Mouse (Mus musculus) CH12.LX (cell line): ENCODE measurements around the gene Hist1h1b. TPM values are rescaled to one million over a fixed set of nuclear protein-coding genes. Genes with fewer than 3 reads are reported as not detected.

Experiments used
- DNase-seq: peaks from one replicate; pipeline ENCODE4 v3.0.0-alpha.2; 2013; ENCODE audit errors: extremely low read depth
- H3K27ac ChIP-seq: 2 replicates; pipeline ENCODE4 v1.5.1; 2012; ENCODE audit warnings: low read depth, mild to moderate bottlenecking, control low read depth, moderate library complexity; ENCODE audit not compliant: insufficient read depth
- H3K27me3 ChIP-seq: replicated peaks from 2 replicates; pipeline ENCODE3; 2012; ENCODE audit warnings: inconsistent platforms
- H3K36me3 ChIP-seq, 2 experiments: replicated peaks in 1 of 2; 2 replicates each; pipeline versions ENCODE3 to v1.6.1; 2012; ENCODE audit warnings: inconsistent platforms in 1 of 2, low read length in 1 of 2, mild to moderate bottlenecking in 1 of 2, mixed read lengths in 1 of 2, moderate library complexity in 1 of 2; ENCODE audit not compliant: control insufficient read depth in 1 of 2, insufficient read depth in 1 of 2
- H3K4me1 ChIP-seq, 2 experiments: 2 replicates each; pipeline ENCODE4 v1.6.1; 2012; ENCODE audit warnings: inconsistent platforms in 1 of 2, moderate library complexity in 1 of 2; ENCODE audit not compliant: insufficient read depth in 2 of 2, control insufficient read depth in 1 of 2
- H3K4me2 ChIP-seq: 2 replicates; pipeline ENCODE4 v1.6.1; 2012; ENCODE audit warnings: low read depth, mild to moderate bottlenecking, control low read depth; ENCODE audit not compliant: poor library complexity, insufficient read depth, severe bottlenecking
- H3K4me3 ChIP-seq, 3 experiments: fragments of 150-350 bp in 1 of 3; sonication (generic) in 1 of 3; replicated peaks in 1 of 3; 2 replicates each; pipeline versions ENCODE3 to v1.5.1; 2011 to 2012; ENCODE audit warnings: low read depth in 2 of 3, low read length in 2 of 3, mild to moderate bottlenecking in 2 of 3, moderate library complexity in 2 of 3, control low read depth in 1 of 3, improper control_type of control experiment in 1 of 3, inconsistent platforms in 1 of 3, mixed read lengths in 1 of 3; ENCODE audit not compliant: poor library complexity in 1 of 3
- H3K79me2 ChIP-seq: replicated peaks from 2 replicates; pipeline ENCODE4 v1.6.1; 2012; ENCODE audit warnings: mild to moderate bottlenecking, moderate library complexity; ENCODE audit not compliant: control insufficient read depth, poor library complexity, insufficient read depth, severe bottlenecking; ENCODE audit errors: extremely low read depth
- H3K9ac ChIP-seq: 2 replicates; pipeline ENCODE4 v1.6.1; 2012; ENCODE audit warnings: low read depth, mild to moderate bottlenecking, control low read depth, moderate library complexity; ENCODE audit not compliant: insufficient read depth
- H3K9me3 ChIP-seq: replicated peaks from 2 replicates; pipeline ENCODE3; 2012; ENCODE audit warnings: low read length, inconsistent platforms, mixed read lengths
- CHD1 ChIP-seq: IDR thresholded peaks from 2 replicates; pipeline ENCODE4 v1.6.1; 2012; ENCODE audit warnings: low read depth, low read length, improper control_type of control experiment, inconsistent platforms
- CHD2 ChIP-seq: IDR thresholded peaks from 2 replicates; pipeline ENCODE4 v1.6.1; 2011; ENCODE audit warnings: low read length, improper control_type of control experiment
- E2F4 ChIP-seq: IDR thresholded peaks from 2 replicates; pipeline ENCODE4 v1.6.1; 2011; ENCODE audit warnings: low read depth, low read length, improper control_type of control experiment; ENCODE audit not compliant: insufficient replicate concordance
- ELF1 ChIP-seq: IDR thresholded peaks from 2 replicates; pipeline ENCODE4 v1.6.1; 2014; ENCODE audit warnings: low read depth, mild to moderate bottlenecking, inconsistent platforms, low read length, improper control_type of control experiment
- HCFC1 ChIP-seq: IDR thresholded peaks from 2 replicates; pipeline ENCODE4 v1.6.1; 2012; ENCODE audit warnings: low read depth, mild to moderate bottlenecking, inconsistent platforms, low read length, improper control_type of control experiment
- IRF4 ChIP-seq: IDR thresholded peaks from 2 replicates; pipeline ENCODE4 v1.6.1; 2014; ENCODE audit warnings: low read depth, mild to moderate bottlenecking, inconsistent platforms, low read length, improper control_type of control experiment
- MAFK ChIP-seq: IDR thresholded peaks from 2 replicates; pipeline ENCODE4 v1.6.1; 2011; ENCODE audit warnings: low read length, improper control_type of control experiment; ENCODE audit not compliant: insufficient replicate concordance
- NELFE ChIP-seq: IDR thresholded peaks from 2 replicates; pipeline ENCODE4 v1.6.1; 2011; ENCODE audit warnings: low read depth, low read length, improper control_type of control experiment
- POLR2A ChIP-seq: IDR thresholded peaks from 2 replicates; pipeline ENCODE4 v1.6.1; 2011; ENCODE audit warnings: low read depth, mild to moderate bottlenecking, improper control_type of control experiment, low read length
- POLR2AphosphoS2 ChIP-seq: IDR thresholded peaks from 2 replicates; pipeline ENCODE4 v1.6.1; 2011; ENCODE audit warnings: low read depth, low read length, improper control_type of control experiment
- RAD21 ChIP-seq: IDR thresholded peaks from 2 replicates; pipeline ENCODE4 v1.6.1; 2011; ENCODE audit warnings: low read depth, mild to moderate bottlenecking, low read length, improper control_type of control experiment, moderate library complexity
- SIN3A ChIP-seq: IDR thresholded peaks from 2 replicates; pipeline ENCODE4 v1.6.1; 2012; ENCODE audit warnings: low read length, improper control_type of control experiment, inconsistent platforms
- TBP ChIP-seq: conservative IDR thresholded peaks from 2 replicates; pipeline ENCODE4 v1.6.1; 2011; ENCODE audit warnings: low read depth, low read length, improper control_type of control experiment
- TCF12 ChIP-seq: IDR thresholded peaks from 2 replicates; pipeline ENCODE4 v1.6.1; 2014; ENCODE audit warnings: low read depth, mild to moderate bottlenecking, inconsistent platforms, low read length, improper control_type of control experiment
- UBTF ChIP-seq: IDR thresholded peaks from 2 replicates; pipeline ENCODE4 v1.6.1; 2012; ENCODE audit warnings: low read depth, mild to moderate bottlenecking, inconsistent platforms, low read length, improper control_type of control experiment, moderate library complexity
- ZMIZ1 ChIP-seq: IDR thresholded peaks from 2 replicates; pipeline ENCODE4 v1.6.1; 2012; ENCODE audit warnings: low read depth, mild to moderate bottlenecking, inconsistent platforms, low read length, improper control_type of control experiment
- ZNF384 ChIP-seq: IDR thresholded peaks from 2 replicates; pipeline ENCODE4 v1.6.1; 2012; ENCODE audit warnings: low read depth, low read length, improper control_type of control experiment, inconsistent platforms
- dilution Hi-C: fragments of 300-500 bp; cut with MboI; formaldehyde crosslinking; loops from 2 replicates; pipeline ENCODE4 v1.14.3; 2020; ENCODE audit warnings: low sequenced_read_pairs; ENCODE audit not compliant: extremely low pct_unique_long_range_greater_than_20kb, extremely low pct_ligation_motif_present
- in situ Hi-C: fragments of 300-500 bp; cut with MboI; formaldehyde crosslinking; loops from 3 replicates; pipeline ENCODE4 v1.14.3; 2019; ENCODE audit warnings: low sequenced_read_pairs, low pct_ligation_motif_present, low pct_unique_long_range_greater_than_20kb, mixed read lengths
- polyA plus RNA-seq: library from polyadenylated mRNA; unstranded; fragments of >175 nt; gene quantifications from 2 replicates; pipeline ENCODE4 v1.2.1, GENCODE M21; 2012; ENCODE audit warnings: low read depth; ENCODE audit not compliant: insufficient read length
- total RNA-seq, 2 experiments: library from RNA; depleted of rRNA; stranded (reverse); fragments of 300-350 nt in 1 of 2; fragments of >200 nt in 1 of 2; gene quantifications; 2 replicates each; pipeline ENCODE4 v1.2.3; 2012 to 2014

Gene Hist1h1b
- total and polyA plus RNA-seq, 3 experiments: 1.9 to 1,032 (median 16.6) TPM

- dilution Hi-C loops (no loop called here), in situ Hi-C loops (no loop called here)
- H3K79me2 ChIP-seq: no peaks in the 10 kb centered on the region
- peak; percentile 65 for DNase-seq
- H3K4me2 ChIP-seq: peak overlapping the region; percentile 72
- H3K27me3 ChIP-seq: no peaks in the 10 kb centered on the region
- H3K4me3 ChIP-seq: peak overlapping the region in 1 of 3 experiments; percentile 25
- peak overlapping the region; percentile 85 for H3K27ac ChIP-seq
- H3K36me3 ChIP-seq: no peaks in the 10 kb centered on the region
- peaks cover 0 to 33% of the 10 kb centered on the region in 2 experiments; a peak in 3 of 4 replicates for H3K4me1 ChIP-seq
- H3K9me3 ChIP-seq: no peaks in the 10 kb centered on the region
- TF ChIP-seq ZNF384: peak; percentile 40; the same call in 1 of the 2 replicates
- peak; percentile 34; the same call in 1 of the 2 replicates for TF ChIP-seq IRF4
- peak; percentile 97 for TF ChIP-seq E2F4
- TF ChIP-seq RAD21: no peak
- TF ChIP-seq, all 38 proteins: peak for 3
- H3K9ac ChIP-seq: peak overlapping the region; percentile 37
Observed at GRCm38 (mm10) chr13:21783734-21784161, 3.3 kb upstream of the Hist1h1b start.

DNA sequence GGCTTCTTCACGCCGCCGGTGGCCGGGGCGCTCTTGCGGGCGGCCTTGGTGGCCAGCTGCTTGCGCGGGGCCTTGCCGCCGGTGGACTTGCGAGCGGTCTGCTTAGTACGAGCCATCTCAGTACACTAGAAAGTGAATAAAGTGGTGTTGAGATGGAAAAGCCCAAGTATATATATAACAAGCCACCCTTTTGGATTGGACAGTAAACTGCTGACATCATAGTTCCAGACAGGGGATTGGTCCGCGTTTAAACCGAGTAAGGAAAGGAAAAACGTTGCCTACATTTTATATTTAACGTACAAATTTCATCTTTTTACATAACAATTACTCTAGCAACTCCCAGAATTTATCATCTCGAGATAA, 2.8 kb upstream of the Hist1h1b start, which contains the start of gene Hist1h3i:
TSS of gene Hist1h3i (minus strand) at position 116 of the 363 bp plus-strand sequence.
- Histone ChIP-seq H3K4me3 (peak within 1 kb of the TSS; percentile 29 to 59 (median 43)), H3K36me3 (no peaks in the 10 kb centered on the region), H3K27ac (peak within 1 kb of the TSS; percentile 94), H3K4me1 (peaks cover 0 to 29% of the 10 kb centered on the region in 2 experiments; a peak in 3 of 4 replicates)
- in situ Hi-C loops (no loop called here), dilution Hi-C loops (no loop called here)
- TF ChIP-seq HCFC1: peak; percentile 35
- TF ChIP-seq POLR2AphosphoS2: peak; percentile 62
- no peak for TF ChIP-seq E2F4
- TF ChIP-seq TBP: peak; percentile 99
- peak; percentile 97 for TF ChIP-seq POLR2A
- TF ChIP-seq MAFK: peak; percentile 62; the same call in 1 of the 2 replicates
- TF ChIP-seq ELF1: no peak
- TF ChIP-seq RAD21: no peak
- peak; percentile 70; the same call in 1 of the 2 replicates for TF ChIP-seq CHD1
- peak; percentile 99 for TF ChIP-seq NELFE
- no peak for TF ChIP-seq IRF4
- peak; percentile 79 for TF ChIP-seq CHD2
- peak; percentile 77 for TF ChIP-seq TCF12
- TF ChIP-seq SIN3A: no peak
- TF ChIP-seq UBTF: 0 out of 2 replicates have a peak, but pooled peaks have one; percentile 72
- TF ChIP-seq ZMIZ1: peak; percentile 99
- TF ChIP-seq, all 38 proteins: peak for 11
- H3K9ac ChIP-seq: peak within 1 kb of the TSS; percentile 83
- H3K27me3 ChIP-seq: no peaks in the 10 kb centered on the region
- peak; percentile 92 for DNase-seq
- H3K9me3 ChIP-seq: no peaks in the 10 kb centered on the region
- no peaks in the 10 kb centered on the region for H3K79me2 ChIP-seq
- H3K4me2 ChIP-seq: peak within 1 kb of the TSS; percentile 72
